Comparison of ENCODE assay signal across 9 mouse cellular contexts in the genomic region with DNA sequence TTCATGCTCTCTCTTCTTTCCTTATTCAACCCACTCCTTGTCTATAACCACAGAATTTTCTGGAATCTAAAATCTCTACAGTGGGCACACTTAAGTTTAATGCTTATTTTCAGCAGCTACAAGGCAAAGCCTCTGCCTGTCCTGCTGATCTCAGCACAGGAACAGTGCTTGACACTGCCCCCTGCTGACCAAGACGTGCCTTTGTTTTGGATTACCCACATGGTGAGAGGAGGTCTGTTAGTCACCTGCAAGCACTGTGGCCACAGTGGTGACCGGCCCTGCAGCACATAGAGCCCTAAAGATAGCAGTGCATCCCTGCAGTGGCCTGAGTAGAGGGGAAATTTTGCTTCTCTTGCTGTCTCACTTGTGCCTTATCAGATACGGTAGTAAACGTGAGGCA. TPM values are rescaled to one million over a fixed set of nuclear protein-coding genes. Genes with fewer than 3 reads are reported as not detected.
DNase-seq lines count a peak whose midpoint lies in the region; ATAC-seq and TF ChIP-seq lines count a peak whose summit lies in the region.
"Had no signal": no experiment of that assay in that cellular context is flagged by ENCODE, and none has a peak within 500 bp of the region (broad histone marks: within the 10 kb centered on the region; RNA-seq: fewer than 3 reads in every experiment).

No protein-coding gene starts in this region.

- no peak overlapping the region for H3K27ac ChIP-seq in forebrain, postnatal 0 days (ENCODE audit: low read depth, low read length)
- H3K27ac ChIP-seq in forebrain, embryonic 12.5 days = no peak overlapping the region
- H3K27ac ChIP-seq in spleen, adult 2 months (ENCODE audit: insufficient read depth, low read length) = no peak overlapping the region
- H3K27ac ChIP-seq: limb, embryonic 15.5 days had no signal

- no peak overlapping the region for H3K4me2 ChIP-seq in forebrain, postnatal 0 days (ENCODE audit: low read depth)
- no peak overlapping the region for H3K4me2 ChIP-seq in forebrain, embryonic 12.5 days
- H3K4me2 ChIP-seq: limb, embryonic 15.5 days had no signal

- TF ChIP-seq POLR2A in spleen, adult 2 months (IDR thresholded peaks at IDR 0.05; ENCODE audit: low read depth, low read length) = no peak

- H3K9ac ChIP-seq in forebrain, postnatal 0 days = no peak overlapping the region
- H3K9ac ChIP-seq in forebrain, embryonic 12.5 days = no peak overlapping the region
- H3K9ac ChIP-seq: limb, embryonic 15.5 days had no signal

- DNase-seq in forebrain, postnatal 0 days = peak; percentile 73
- DNase-seq in ES-CJ7 (ENCODE audit: low read depth, low spot score) = peak; percentile 89
- peak; percentile 30 for DNase-seq in c-Kit-positive CD71-positive TER-119-negative erythroid progenitor cells, embryonic 14.5 days (ENCODE audit: low read depth)
- DNase-seq in frontal cortex, postnatal 25 days (ENCODE audit: low spot score in 2 of 2) = peak; percentile 36 to 42
- DNase-seq in large intestine, adult 2 months (ENCODE audit: low read depth, low spot score) = peak; percentile 11
- DNase-seq in lung, postnatal 14 days = peak; percentile 74
- DNase-seq in spleen, adult 2 months (ENCODE audit: low read depth in 1 of 2, low spot score in 2 of 2) = peak; percentile 27 to 55

- H3K4me3 ChIP-seq in forebrain, postnatal 0 days (ENCODE audit: low read depth, low read length) = no peak overlapping the region
- H3K4me3 ChIP-seq in forebrain, embryonic 12.5 days (replicated peaks) = no peak overlapping the region
- H3K4me3 ChIP-seq in spleen, adult 2 months (ENCODE audit: extremely low read depth, insufficient read depth, insufficient read length) = no peak overlapping the region
- H3K4me3 ChIP-seq: limb, embryonic 15.5 days had no signal

- no peaks in the 10 kb centered on the region for H3K27me3 ChIP-seq in forebrain, postnatal 0 days (ENCODE audit: insufficient read depth, low read length)
- H3K27me3 ChIP-seq in forebrain, embryonic 12.5 days = no peaks in the 10 kb centered on the region
- no peaks in the 10 kb centered on the region for H3K27me3 ChIP-seq in spleen, adult 2 months (ENCODE audit: control insufficient read depth, insufficient read depth, low read length)
- H3K27me3 ChIP-seq: limb, embryonic 15.5 days had no signal

- H3K9me3 ChIP-seq in forebrain, postnatal 0 days (ENCODE audit: low read length) = no peaks in the 10 kb centered on the region
- no peaks in the 10 kb centered on the region for H3K9me3 ChIP-seq in forebrain, embryonic 12.5 days
- H3K9me3 ChIP-seq: limb, embryonic 15.5 days had no signal

- no peaks in the 10 kb centered on the region for H3K4me1 ChIP-seq in forebrain, postnatal 0 days (ENCODE audit: insufficient read depth)
- no peaks in the 10 kb centered on the region; the same call in 1 of the 2 replicates for H3K4me1 ChIP-seq in forebrain, embryonic 12.5 days
- no peaks in the 10 kb centered on the region for H3K4me1 ChIP-seq in spleen, adult 2 months (ENCODE audit: control insufficient read depth, insufficient read depth, insufficient read length)
- H3K4me1 ChIP-seq: limb, embryonic 15.5 days had no signal

- whole genome bisulfite sequencing in forebrain, postnatal 0 days = 58% methylated on average over 4 of the region's 4 CpGs
- WGBS in forebrain, embryonic 12.5 days = 61% methylated on average over 4 of the region's 4 CpGs
- 58% methylated on average over 4 of the region's 4 CpGs for WGBS in large intestine, adult 2 months
- WGBS in spleen, adult 2 months = 59% methylated on average over 4 of the region's 4 CpGs

- TF ChIP-seq CTCF in forebrain, postnatal 0 days (IDR thresholded peaks at IDR 0.05; ENCODE audit: low read depth) = peak; percentile 77
- TF ChIP-seq CTCF in spleen, adult 2 months (IDR thresholded peaks at IDR 0.05; ENCODE audit: extremely low read depth, insufficient read depth, insufficient read length, insufficient replicate concordance) = peak; percentile 78; the same call in 1 of the 2 replicates

- peak; percentile 58 for ATAC-seq in forebrain, postnatal 0 days
- no peak for ATAC-seq in forebrain, embryonic 12.5 days (ENCODE audit: low FRiP score)

- peaks cover 55% of the 10 kb centered on the region for H3K36me3 ChIP-seq in forebrain, postnatal 0 days (ENCODE audit: insufficient read depth)
- peaks cover 4% of the 10 kb centered on the region; the same call in 1 of the 2 replicates for H3K36me3 ChIP-seq in forebrain, embryonic 12.5 days (replicated peaks)
- H3K36me3 ChIP-seq in spleen, adult 2 months (ENCODE audit: control insufficient read depth, insufficient read depth, low read length) = peaks cover 4% of the 10 kb centered on the region

RNA-seq across cellular contexts. Expression of a gene that starts 28.2 kb away (rescaled TPM):
- 36.2 and 45.3 TPM in 2 replicates for total RNA-seq in forebrain, postnatal 0 days (2014; rRNA removed)
- 28.5 and 37.1 TPM in 2 replicates for polyA plus RNA-seq in forebrain, postnatal 0 days (2015; fragmentation: Nextera tagmentation; extraction: Ambion mirVana)
- polyA plus RNA-seq in forebrain, embryonic 12.5 days (2016; fragmentation: Nextera tagmentation; extraction: Ambion mirVana) = 51.8 and 53.3 TPM in 2 replicates
- polyA plus RNA-seq in large intestine, adult 2 months (2012; rRNA removed) = 42.7 and 52.2 TPM in 2 replicates
- polyA plus RNA-seq in spleen, adult 2 months (2012; rRNA removed) = 27.7 and 30.8 TPM in 2 replicates

RNA-seq across cellular contexts. Expression of a gene that starts 28.3 kb away (rescaled TPM):
- total RNA-seq in forebrain, postnatal 0 days (2014; rRNA removed) = 78.3 and 88.8 TPM in 2 replicates
- polyA plus RNA-seq in forebrain, postnatal 0 days (2015; fragmentation: Nextera tagmentation; extraction: Ambion mirVana) = 125 and 139 TPM in 2 replicates
- polyA plus RNA-seq in forebrain, embryonic 12.5 days (2016; fragmentation: Nextera tagmentation; extraction: Ambion mirVana) = 108 and 110 TPM in 2 replicates
- polyA plus RNA-seq in large intestine, adult 2 months (2012; rRNA removed) = 45.9 and 50.9 TPM in 2 replicates
- polyA plus RNA-seq in spleen, adult 2 months (2012; rRNA removed) = 32.7 and 35.2 TPM in 2 replicates

Comparison
In these comparisons a context has a peak if more than half of its experiments do, and no peak if none do; other contexts are left out.
1. DNase-seq: peak in every context shown above with its lines; median percentile 89 in ES-CJ7; 74 in lung, postnatal 14 days; 73 in forebrain, postnatal 0 days; 41 in spleen, adult 2 months; 39 in frontal cortex, postnatal 25 days; 30 in c-Kit-positive CD71-positive TER-119-negative erythroid progenitor cells, embryonic 14.5 days; 11 in large intestine, adult 2 months.